Mouse (Mus musculus) stomach, postnatal 0 days (tissue): ENCODE measurements around the gene Hap1. TPM values are rescaled to one million over a fixed set of nuclear protein-coding genes. Genes with fewer than 3 reads are reported as not detected.
"Not testable (repeated sequence)": the region's sequence is repeated elsewhere in the genome, so short reads cannot be mapped to it uniquely, and the experiment has no call there.

Experiments used
- ATAC-seq: fragments of 200-750 bp; cut with Nextera tagmentation; 2 replicates; pipeline ENCODE4 v1.8.0; 2017; ENCODE audit not compliant: low FRiP score, low TSS enrichment
- DNase-seq: peaks from one replicate; pipeline ENCODE4 v3.0.0-alpha.2; 2016; ENCODE audit warnings: low spot score
- H3K27ac ChIP-seq: fragments of 300-500 bp; sonication (generic); replicated peaks from 2 replicates; pipeline ENCODE4 v1.5.1; 2014; ENCODE audit warnings: mild to moderate bottlenecking, control low read depth
- H3K27me3 ChIP-seq: fragments of 300-500 bp; sonication (generic); 2 replicates; pipeline ENCODE4 v1.6.1; 2014; ENCODE audit warnings: low read length; ENCODE audit not compliant: control insufficient read depth, insufficient read depth
- H3K36me3 ChIP-seq: fragments of 300-500 bp; sonication (generic); 2 replicates; pipeline ENCODE4 v1.6.1; 2014; ENCODE audit warnings: low read length, mixed read lengths; ENCODE audit not compliant: control insufficient read depth, insufficient read depth
- H3K4me1 ChIP-seq: fragments of 300-500 bp; sonication (generic); replicated peaks from 2 replicates; pipeline ENCODE4 v1.6.1; 2014; ENCODE audit warnings: antibody characterized with exemption; ENCODE audit not compliant: control insufficient read depth, insufficient read depth
- H3K4me2 ChIP-seq: fragments of 300-500 bp; sonication (generic); replicated peaks from 2 replicates; pipeline ENCODE4 v1.6.1; 2014; ENCODE audit warnings: low read depth, mild to moderate bottlenecking, control low read depth, moderate library complexity
- H3K4me3 ChIP-seq: fragments of 300-500 bp; sonication (generic); 2 replicates; pipeline ENCODE4 v1.5.1; 2014; ENCODE audit warnings: low read depth, low read length, control low read depth
- H3K9ac ChIP-seq: fragments of 300-500 bp; sonication (generic); 2 replicates; pipeline ENCODE4 v1.6.1; 2014; ENCODE audit warnings: mild to moderate bottlenecking, low read length, control low read depth, mixed read lengths
- H3K9me3 ChIP-seq: fragments of 300-500 bp; sonication (generic); 2 replicates; pipeline ENCODE4 v1.6.1; 2016; ENCODE audit warnings: low read length; ENCODE audit not compliant: control insufficient read depth
- CTCF ChIP-seq: IDR thresholded peaks from 2 replicates; pipeline ENCODE4 v1.5.1; 2016; ENCODE audit warnings: antibody characterized with exemption, low read depth, mild to moderate bottlenecking, moderate library complexity
- EP300 ChIP-seq: optimal IDR thresholded peaks from 2 replicates; pipeline ENCODE3; 2016; ENCODE audit warnings: antibody characterized with exemption
- WGBS: fragments of 180-500 bp; shearing (Covaris S2); extraction: QIAGEN DNeasy Blood & Tissue Kit; methylation state at CpG from one replicate; pipeline ENCODE4 v1.1.7; 2014; 5-methylcytosine and 5-hydroxymethylcytosine counted together
- polyA plus RNA-seq: library from polyadenylated mRNA; unstranded; fragments of >200 nt; fragmentation: Nextera tagmentation; extraction: Ambion mirVana; gene quantifications from 2 replicates; pipeline ENCODE4 v1.2.1, GENCODE M21; 2015

Hap1 gene
- polyA plus RNA-seq, 1 experiment from 2014 or later = 7.9 TPM

DNA sequence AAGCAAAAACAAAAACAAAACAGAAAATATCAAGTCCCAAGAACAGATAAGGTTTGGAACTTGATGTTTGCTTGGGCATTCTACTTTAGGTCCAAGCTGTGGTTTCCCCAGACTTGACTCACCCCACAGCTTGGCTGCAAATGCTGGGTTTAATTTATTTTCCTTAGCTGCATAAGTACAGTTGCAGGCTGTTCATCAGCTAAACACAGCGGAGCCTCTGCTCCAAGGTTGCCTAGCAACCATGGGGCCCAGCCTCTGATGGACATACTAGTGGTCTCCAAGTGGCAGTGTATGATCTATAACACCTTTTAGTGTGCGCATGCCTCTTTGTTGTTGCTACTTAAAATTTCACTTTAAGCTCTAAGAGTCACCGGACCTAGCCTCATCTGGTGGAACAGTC lies 20.2 kb downstream of the Hap1 start:
- H3K9ac ChIP-seq = no peak overlapping the region
- DNase-seq = no peak
- no peak for TF ChIP-seq EP300
- TF ChIP-seq CTCF = no peak

DNA sequence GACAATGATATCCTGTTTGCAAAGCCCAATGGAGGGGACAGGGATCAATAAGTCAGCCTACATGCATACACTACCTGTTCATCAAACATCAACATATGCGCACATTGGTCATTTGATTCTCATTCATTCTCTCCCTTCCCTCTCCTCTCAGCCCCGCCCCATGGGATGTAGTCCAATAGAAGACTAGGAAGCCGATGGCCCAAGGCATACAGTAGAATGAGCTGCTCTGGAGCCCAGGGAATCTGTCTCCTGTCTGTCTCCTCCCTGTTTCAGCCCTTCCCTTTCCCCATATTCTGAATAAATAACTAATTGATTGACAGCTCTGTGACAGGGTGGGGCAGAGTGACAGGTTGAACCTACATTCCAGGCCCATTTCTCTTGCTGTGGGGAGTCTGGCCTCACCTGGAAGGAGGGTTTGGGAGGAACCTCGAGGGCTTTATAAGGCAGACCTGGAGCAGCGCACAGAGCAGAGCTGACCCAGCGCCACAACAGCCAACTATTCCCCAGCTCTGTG lies 21.9 kb downstream of the Hap1 start, which contains the start of gene Gast:
TSS of gene Gast (plus strand) at position 464 of the 514 bp plus-strand sequence.
- no peak within 1 kb of the TSS for H3K4me3 ChIP-seq
- WGBS = 71% methylated on average over 6 of the region's 6 CpGs
- no peaks in the 10 kb centered on the region for H3K4me1 ChIP-seq
- no peak within 1 kb of the TSS for H3K4me2 ChIP-seq
- DNase-seq (no peak), ATAC-seq (no peak)
- no peaks in the 10 kb centered on the region for H3K27me3 ChIP-seq
- no peak within 1 kb of the TSS for H3K9ac ChIP-seq
- no peak for TF ChIP-seq EP300
- no peak for TF ChIP-seq CTCF
- no peak within 1 kb of the TSS for H3K27ac ChIP-seq
- H3K36me3 ChIP-seq = no peaks in the 10 kb centered on the region
- H3K9me3 ChIP-seq = no peaks in the 10 kb centered on the region

More for the DNA sequence above, 20.2 kb downstream of the Hap1 start:
- Histone ChIP-seq H3K4me2 (no peak overlapping the region), H3K9me3 (no peaks in the 10 kb centered on the region), H3K4me1 (no peaks in the 10 kb centered on the region), H3K27ac (no peak overlapping the region), H3K4me3 (no peak overlapping the region), H3K36me3 (no peaks in the 10 kb centered on the region), H3K27me3 (no peaks in the 10 kb centered on the region)
- no peak; the same call in 1 of the 2 replicates for ATAC-seq
- WGBS = 35% methylated on average over 3 of the region's 3 CpGs

DNA sequence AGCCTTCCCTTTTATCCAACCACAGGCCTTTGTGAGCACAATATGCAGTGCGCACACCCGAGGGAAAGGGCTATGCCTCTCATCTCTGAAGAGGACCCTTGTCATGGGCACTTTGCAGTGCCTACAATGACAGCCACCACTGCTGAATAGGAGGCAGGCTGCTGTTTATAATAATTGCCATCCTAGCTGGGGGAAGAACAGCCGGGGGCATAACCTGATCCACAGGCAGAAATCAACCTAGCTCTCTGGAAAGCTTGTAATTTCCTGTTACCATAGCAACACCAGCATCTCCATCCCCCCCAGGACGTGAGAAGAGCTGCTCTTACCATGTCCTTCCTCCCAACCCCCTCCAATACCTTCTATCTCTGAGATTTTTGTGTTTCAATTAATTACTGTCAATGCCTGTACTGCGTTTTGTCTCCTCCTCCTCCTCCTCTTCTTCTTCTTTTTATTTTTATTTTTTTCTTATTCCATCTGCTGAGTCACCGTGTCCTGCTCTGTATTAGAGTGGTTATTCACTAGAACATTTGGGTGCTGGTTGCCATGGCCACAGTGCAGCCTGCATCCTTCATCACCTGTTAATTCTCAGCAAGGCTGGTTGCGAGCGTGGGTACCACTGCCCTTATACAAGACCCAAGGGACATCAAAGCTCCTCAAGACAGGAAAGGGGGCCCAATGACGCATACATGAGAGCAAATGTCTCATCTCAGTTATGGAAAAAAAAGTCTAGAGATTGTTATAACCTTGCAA lies 23.0 kb downstream of the Hap1 start:
- Histone ChIP-seq H3K27me3 (no peaks in the 10 kb centered on the region), H3K4me3 (no peak overlapping the region), H3K27ac (no peak overlapping the region), H3K4me1 (no peaks in the 10 kb centered on the region), H3K9ac (no peak overlapping the region), H3K4me2 (no peak overlapping the region), H3K36me3 (no peaks in the 10 kb centered on the region), H3K9me3 (no peaks in the 10 kb centered on the region)
- no peak for TF ChIP-seq CTCF
- TF ChIP-seq EP300 = no peak
- DNase-seq (no peak), ATAC-seq (no peak)
- WGBS = 59% methylated on average over 9 of the region's 9 CpGs

DNA sequence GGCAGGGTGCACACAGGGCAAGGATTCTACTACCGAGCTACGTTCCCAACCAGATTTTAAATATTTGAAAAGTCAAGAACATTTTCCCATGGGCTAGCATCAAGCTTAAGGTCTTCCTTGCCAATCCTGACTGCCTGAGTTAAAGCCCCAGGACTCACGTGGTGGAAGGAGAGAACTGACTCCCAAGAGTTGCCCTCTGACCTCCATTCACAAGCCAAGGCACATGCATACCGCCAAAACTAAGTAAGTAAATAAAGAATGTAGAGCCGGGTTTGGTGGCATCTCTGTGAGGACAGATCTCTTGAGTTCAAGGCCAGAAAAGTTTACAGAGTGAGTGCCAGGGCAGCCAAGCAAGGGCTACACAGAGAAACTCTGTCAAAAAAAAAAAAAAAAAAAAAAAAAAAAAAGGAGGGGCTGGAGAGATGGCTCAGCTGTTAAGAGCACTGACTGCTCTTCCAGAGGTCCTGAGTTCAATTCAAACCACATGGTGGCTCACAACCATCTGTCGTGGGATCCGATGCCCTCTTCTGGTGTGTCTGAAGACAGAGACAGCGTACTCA lies 25.0 kb downstream of the Hap1 start:
- H3K9me3 ChIP-seq, DNase-seq, ATAC-seq, H3K4me2 ChIP-seq, H3K27me3 ChIP-seq, H3K27ac ChIP-seq, H3K9ac ChIP-seq, H3K4me1 ChIP-seq, H3K4me3 ChIP-seq, H3K36me3 ChIP-seq: not testable (repeated sequence)
- WGBS = 47% methylated on average over 8 of the region's 8 CpGs

DNA sequence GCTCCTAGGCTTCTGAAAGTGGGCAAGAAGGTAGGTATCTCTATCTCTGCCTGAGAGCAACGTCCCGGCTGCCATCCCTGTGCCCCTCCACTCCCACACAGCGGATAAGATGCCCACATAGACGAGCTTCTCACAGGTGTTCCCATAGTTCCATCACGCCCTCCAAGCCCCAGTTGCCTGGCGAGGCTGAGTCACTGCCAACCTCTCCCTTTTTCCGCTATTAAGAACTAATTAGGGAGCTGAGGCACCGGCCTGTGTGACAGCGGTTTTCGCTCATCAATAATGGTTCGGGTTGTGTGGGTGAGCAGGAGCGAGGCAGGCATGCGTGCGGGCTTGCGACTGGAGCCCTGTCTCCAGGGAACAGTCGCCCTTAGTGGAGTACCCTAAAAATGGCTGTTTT lies 25.7 kb downstream of the Hap1 start:
- DNase-seq = no peak
- no peak overlapping the region for H3K4me3 ChIP-seq
- 47% methylated on average over 16 of the region's 16 CpGs for whole genome bisulfite sequencing
- H3K9me3 ChIP-seq = no peaks in the 10 kb centered on the region
- no peak overlapping the region for H3K9ac ChIP-seq
- H3K27ac ChIP-seq = no peak overlapping the region
- 0 out of 2 replicates have a peak, but pooled peaks have one; percentile 7 for ATAC-seq
- no peaks in the 10 kb centered on the region for H3K4me1 ChIP-seq
- H3K4me2 ChIP-seq = no peak overlapping the region
- no peak for TF ChIP-seq CTCF
- no peak for TF ChIP-seq EP300
- no peaks in the 10 kb centered on the region for H3K36me3 ChIP-seq
- H3K27me3 ChIP-seq = no peaks in the 10 kb centered on the region

DNA sequence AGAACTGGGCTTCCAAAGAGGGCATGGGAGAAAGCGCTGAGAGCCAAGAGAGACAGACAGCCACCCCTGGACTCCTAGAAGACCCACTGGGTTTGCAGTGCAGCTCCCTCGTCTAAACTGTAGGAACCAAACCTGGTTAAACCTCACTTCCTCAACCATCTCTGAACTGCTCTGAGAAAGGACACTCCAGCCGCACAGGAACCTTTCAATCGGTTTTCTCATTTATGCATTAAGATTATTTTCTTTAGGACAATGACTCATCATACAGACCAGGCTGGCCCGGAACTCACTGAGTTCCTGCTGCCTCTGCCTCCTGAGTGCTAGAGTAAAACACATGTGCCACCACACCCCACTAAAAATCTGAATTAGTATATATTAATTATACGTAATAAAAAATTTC lies 28.2 kb downstream of the Hap1 start:
- WGBS = 68% methylated on average over 6 of the region's 6 CpGs
- H3K27me3 ChIP-seq = no peaks in the 10 kb centered on the region
- no peak overlapping the region for H3K4me2 ChIP-seq
- no peaks in the 10 kb centered on the region for H3K9me3 ChIP-seq
- ATAC-seq = no peak
- no peak overlapping the region for H3K27ac ChIP-seq
- H3K4me1 ChIP-seq = no peaks in the 10 kb centered on the region
- no peak overlapping the region for H3K4me3 ChIP-seq
- no peaks in the 10 kb centered on the region for H3K36me3 ChIP-seq
- H3K9ac ChIP-seq = no peak overlapping the region
- TF ChIP-seq EP300 = no peak
- TF ChIP-seq CTCF = no peak
- no peak for DNase-seq
